Mouse (Mus musculus): ENCODE results near the gene Pgs1.

Pgs1 gene

DNA sequence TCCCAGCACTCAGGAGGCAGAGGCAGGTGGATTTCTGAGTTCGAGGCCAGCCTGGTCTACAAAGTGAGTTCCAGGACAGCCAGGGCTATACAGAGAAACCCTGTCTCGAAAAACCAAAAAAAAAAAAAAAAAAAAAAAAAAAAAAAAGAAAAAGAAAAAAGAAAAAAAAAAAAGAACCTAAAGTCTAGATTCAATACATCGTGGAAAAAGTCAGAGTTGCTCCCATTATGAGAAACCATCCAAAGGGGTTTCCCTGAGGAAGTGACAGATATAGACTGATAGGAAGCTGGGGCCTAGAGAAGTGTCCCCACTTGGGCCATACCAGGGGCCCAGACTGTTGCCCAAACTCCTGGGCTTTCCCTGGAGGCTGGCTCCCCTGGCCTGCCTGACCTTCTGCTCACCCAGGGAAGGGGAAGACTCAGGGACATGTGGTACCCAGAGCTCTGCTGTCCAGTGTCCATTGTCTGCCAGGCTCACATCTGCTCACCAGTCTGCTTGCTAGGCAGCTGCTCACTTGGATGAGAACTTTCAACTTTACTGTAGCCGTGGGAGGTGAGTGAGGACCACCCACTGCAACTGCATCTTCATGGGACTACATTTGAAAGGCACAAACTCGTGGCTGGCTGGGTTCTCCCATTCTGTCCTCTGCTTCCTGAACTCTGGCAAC, 8.3 kb upstream of the Pgs1 start:
- no peak for DNase-seq

- DNase-seq = no peak
These were observed 6.7 kb upstream of the Pgs1 start for GRCm38 (mm10) chr11:117979388-117979787.

- peak in 1 of 2 experiments; percentile 38 for DNase-seq
These were observed 3.7 kb upstream of the Pgs1 start for GRCm38 (mm10) chr11:117982426-117982825.

DNA sequence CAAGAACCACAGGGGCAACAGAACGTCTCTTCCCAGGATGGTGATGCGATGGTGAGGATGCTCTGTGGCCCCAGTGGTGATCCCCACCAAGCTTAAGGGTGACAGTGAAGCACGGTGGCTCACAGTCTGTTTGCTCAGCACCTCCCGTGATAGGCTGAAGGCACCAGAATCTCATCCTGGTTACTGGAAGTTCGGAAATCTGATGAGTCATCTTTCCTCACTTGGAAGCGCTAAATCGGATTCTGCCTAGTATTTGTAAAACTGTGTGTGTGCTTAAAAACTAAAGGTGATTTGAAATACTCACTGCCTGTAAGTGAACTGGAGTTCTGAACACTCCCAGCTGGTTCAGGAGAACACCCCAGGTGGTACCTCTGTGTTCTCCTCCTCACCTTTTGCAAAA, 2.3 kb upstream of the Pgs1 start:
- DNase-seq = no peak

DNA sequence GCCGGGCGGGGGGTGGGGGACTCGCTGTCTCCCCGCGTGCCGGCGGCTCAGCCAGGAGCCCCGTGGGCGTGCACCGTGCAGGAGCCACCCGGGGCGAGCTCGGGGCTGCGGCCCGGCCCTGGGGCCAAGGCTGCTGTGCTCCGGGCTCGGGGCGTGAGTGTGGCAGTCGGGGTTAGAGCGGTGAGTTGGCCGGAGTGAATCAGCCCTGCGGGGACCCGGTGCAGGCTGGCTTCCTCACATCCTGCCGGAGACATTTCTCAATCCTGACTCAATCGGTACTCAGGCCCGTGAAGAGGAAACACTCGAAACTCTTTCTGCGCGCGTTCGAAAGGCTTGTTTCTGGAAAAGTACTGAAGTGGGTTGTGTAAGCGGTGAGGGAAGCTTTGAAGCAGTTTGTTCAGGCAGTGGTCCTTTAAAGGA, 950 bp downstream of the Pgs1 start:
- DNase-seq = no peak

DNA sequence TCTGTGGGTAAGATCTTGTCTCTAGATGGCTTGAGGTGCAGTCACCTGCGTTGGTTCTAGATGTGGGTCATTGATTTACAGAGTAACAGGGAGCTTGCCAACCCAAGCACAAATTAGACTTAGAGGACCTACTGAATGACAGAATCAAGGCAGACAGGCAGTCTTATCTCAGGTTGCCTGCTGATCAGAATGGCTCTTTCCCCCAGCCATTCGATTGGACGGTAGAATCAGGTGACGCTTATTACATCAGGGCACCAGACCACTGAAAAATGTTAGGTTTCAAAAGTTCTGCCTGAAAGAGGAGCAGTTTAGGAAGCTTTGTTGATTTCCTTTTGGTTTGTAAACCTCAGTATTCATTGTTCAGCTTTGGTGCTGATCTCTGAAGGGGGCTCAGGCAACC, 1.9 kb downstream of the Pgs1 start:
- peak; percentile 55 to 59 for DNase-seq

- DNase-seq = no peak
These were observed 3.1 kb downstream of the Pgs1 start for GRCm38 (mm10) chr11:117989241-117989640.

GRCm38 (mm10) chr11:117989926-117990325, 3.8 kb downstream of the Pgs1 start:
- no peak for DNase-seq

GRCm38 (mm10) chr11:117991502-117992470, 5.7 kb downstream of the Pgs1 start:
- peak in 1 of 2 experiments; percentile 25 for DNase-seq

DNA sequence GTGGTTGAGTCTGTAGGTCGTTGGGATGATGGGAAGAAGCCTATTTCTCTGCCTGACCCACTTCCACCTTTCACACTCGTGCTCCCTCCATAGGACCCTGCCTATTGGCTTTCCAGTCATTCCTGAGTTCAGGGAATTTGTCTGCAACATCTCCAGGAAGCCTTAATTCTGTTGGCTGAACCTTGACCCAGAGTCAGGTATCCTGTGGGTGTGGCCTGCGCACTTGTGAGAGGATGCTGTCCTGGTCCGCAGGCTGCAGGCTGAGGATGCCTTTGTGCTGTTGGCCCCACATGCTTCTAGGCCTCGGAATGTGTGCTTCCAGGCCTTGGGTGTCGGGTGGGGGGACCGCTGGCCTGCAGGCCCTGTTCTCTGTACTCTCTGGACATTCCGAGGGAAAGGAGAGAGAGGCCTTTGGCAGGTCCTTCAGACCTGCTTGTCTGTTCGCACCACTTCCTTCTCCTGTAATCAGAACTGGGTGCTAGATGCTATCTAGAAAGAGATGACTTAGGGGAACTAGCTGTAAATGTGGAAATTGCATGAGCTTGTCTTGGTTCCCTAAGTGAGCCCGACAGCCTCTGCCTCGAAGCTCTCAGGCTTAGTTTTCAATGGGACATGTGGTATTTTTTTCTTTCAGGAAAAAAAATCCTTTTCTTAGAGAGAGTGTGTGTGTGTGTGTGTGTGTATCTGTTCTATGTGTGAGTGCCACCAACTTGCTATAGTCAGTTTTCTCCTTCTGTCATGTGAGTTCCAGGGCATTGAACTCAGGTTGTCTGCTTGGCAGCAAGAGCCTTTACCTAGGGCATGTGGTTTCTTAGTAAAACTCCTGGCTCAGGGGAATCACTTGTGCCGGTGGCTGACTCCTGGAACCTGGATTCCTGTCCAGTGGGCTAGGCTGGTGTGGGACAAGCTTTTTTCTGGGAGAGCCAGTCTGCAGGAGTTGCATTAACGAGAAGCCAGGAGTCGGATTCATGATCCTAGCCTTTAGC, 7.4 kb downstream of the Pgs1 start:
- no peak for DNase-seq

DNA sequence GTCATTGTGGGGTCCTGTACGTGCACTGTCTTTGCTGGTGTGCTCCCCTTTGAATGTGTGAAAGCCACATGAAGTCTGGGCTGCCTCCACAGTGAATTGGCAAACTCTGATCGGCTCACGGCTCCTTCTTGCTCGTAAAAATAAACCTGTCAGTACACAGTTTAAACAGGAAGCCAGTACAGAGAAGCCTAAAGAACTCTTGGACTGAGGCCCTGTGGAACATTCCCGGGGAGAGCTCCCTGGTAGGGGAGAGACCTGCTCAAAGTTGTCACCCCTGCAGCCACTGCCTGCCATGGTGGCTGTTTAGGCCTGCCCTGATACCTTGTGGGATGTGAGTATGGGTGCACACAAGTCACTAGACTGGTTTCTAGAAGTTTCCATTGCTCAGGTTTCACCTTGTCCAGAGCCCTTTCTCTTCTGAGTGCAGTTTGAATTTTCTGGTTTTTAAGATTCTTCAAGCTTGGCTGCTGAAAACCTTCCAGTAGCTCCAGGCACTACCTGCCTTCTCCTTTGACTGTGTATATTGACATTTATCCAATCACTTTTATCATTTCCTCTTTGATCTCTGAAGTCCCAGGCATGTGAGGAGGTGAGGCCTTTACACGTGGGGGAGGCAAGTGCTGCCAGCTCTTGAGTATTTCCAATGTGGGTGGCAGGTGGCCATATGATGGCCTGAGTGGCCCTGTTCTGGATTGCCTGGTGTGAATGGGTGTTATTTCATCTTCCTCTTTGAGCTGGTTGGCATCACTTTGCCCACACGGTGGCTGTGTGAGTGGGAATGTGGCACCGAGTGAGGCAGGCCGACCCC, 8.4 kb downstream of the Pgs1 start:
- DNase-seq = peak; percentile 43 to 55

DNA sequence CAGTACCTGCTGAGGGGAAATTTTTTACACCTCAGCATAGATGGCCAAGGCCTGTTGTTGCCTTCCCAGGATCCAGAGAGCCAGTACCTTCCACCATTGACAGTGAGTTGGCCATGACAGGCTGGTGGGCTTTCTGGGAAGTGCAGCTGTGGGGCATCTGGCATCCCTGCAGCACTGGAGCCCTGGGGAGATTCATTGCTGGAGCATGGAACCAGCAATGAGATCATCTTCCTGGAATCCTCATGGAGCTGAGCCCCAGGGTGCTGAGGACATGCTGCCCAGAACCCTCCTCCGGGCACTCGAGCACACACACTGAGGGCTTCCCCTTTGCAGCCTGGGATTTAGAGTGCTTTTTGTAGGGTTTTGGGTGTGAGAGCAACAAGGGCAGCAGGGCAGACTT, 9.2 kb downstream of the Pgs1 start:
- no peak for DNase-seq

DNA sequence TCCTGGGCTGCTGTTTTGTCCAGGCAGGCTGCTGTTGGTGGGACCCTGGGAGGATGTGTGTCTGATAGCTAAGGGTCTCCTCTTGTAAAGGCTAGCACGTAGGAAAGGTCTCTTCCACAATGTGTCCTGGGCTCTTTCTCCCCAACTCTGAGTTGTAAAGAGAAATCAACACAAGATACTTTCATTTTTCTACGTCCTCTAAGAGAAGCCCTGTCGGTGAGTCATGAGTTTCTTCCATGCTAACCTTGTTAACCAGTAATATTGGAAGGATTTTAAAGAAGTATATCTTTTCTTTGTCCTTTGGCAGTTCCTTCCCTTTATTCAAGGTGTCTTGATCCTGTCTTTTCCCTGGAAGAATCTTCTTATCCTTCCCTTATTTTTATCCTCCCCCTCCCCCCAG, 9.6 kb downstream of the Pgs1 start:
- DNase-seq = no peak

- no peak for DNase-seq
These were observed 10.0 kb downstream of the Pgs1 start for GRCm38 (mm10) chr11:117996066-117996465.

DNA sequence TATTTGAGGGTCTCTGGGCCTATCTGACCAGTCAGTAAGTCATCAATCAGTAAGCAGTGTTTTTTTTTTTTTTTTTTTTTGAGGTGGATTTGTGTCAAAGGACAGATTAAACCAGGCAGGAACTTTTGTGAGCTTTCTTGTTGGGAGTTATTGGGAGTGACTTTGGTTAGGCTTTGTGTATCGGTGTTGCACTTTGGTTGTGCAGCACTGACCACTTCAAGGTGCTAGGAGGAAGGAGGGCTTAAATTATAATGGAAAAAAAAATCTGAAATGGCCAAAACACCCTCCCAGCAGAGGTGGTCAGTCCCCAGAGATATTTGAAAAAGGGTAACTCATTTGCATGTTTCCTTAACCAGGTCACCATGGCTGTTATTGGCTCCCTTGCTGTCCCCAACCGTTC, 11.0 kb downstream of the Pgs1 start:
- DNase-seq = no peak

DNA sequence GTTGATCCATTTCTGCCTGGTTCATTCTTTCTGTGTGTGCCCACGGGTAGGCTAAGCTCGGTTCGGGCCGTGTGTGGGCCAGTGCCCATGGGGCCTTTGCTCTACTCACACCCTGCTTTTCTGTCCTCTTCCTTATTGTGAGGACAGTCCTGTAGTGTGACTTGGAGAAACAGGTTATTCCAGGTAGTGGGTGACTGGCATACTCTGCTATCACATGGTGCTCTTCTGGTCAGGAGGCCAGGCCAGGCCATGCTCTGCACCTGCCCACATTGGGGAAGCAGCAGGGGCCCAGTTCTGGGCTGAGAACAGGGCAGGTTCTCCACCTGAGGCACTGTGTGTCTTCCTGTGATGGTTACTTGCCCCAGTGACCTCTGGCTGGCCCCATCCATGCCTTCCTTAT, 12.3 kb downstream of the Pgs1 start:
- no peak for DNase-seq

- DNase-seq = no peak
These were observed 13.3 kb downstream of the Pgs1 start for GRCm38 (mm10) chr11:117999260-117999934.

GRCm38 (mm10) chr11:118000083-118000482, 14.0 kb downstream of the Pgs1 start:
- no peak for DNase-seq

DNA sequence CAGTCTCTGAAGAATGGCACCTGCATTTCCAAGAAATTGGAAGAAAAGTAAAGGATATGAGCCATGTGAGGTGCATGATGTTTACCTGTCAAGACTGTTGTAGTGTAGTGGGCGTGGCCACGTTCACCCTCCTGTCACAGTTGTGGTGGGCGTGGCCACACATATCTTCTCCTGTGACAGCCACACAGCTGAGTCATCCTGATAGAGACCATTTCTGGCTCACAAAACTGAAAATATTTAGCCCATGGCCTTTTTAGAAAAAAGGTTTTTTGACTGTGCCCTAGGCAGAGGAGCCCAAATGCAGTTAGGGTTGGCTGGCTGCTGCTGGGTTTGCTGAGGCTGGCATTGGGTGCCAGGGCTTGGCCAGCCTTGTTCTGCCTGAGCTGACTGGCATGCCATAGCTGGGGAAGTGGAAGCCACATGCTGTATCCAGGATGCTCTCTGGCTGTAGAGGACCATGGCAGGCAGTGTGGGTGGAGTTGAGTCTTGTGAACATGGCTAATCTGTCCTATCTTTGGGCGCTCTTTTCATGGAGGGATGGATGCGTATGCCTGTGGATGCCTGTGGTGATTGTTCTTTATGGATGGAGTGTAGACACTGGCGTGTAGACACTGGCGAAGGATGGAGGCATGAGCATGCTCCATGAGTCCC, 14.6 kb downstream of the Pgs1 start:
- no peak for DNase-seq

DNA sequence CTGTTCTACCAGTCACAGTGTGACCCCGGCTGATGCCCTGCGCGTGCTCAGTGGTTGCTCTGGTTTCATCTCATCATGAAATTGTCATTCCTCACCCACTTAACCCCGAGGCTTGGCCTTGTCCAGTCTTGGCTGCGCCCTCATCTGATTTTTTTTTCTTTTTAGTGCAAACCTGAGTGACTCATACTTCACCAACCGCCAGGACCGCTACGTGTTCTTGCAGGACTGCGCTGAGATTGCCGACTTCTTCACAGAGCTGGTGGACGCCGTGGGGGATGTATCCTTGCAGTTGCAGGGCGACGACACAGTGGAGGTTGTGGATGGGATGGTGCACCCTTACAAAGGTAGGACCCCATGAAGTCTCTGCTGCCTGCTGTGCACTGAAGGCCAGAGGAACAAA, 17.1 kb downstream of the Pgs1 start:
- DNase-seq = no peak

- DNase-seq = no peak
These were observed 17.6 kb downstream of the Pgs1 start for GRCm38 (mm10) chr11:118003718-118004117.

All from kidney, adult 8-10 months (tissue).